Mouse (Mus musculus) right cerebral cortex, adult 2 months (tissue): Measurements from ENCODE around the gene Plekha1.
A peak's percentile ranks its signal among the peaks of the same experiment; 100 is the strongest.

Experiments used
- DNase-seq, 2 experiments: peaks; one replicate each; pipeline ENCODE4 v3.0.0; 2021 to 2022; ENCODE audit warnings: low spot score in 2 of 2

The Plekha1 gene

GRCm38 (mm10) chr7:130859926-130860325, 5.6 kb upstream of the Plekha1 start:
- DNase-seq = no peak

- DNase-seq = no peak
These were observed 4.8 kb upstream of the Plekha1 start for GRCm38 (mm10) chr7:130860721-130861142.

- no peak for DNase-seq
These were observed 3.1 kb upstream of the Plekha1 start for GRCm38 (mm10) chr7:130862501-130862900.

GRCm38 (mm10) chr7:130864711-130865110, 845 bp upstream of the Plekha1 start:
- no peak for DNase-seq

GRCm38 (mm10) chr7:130866640-130867039, 1.1 kb downstream of the Plekha1 start:
- DNase-seq = no peak

- DNase-seq = no peak
These were observed 1.7 kb downstream of the Plekha1 start for GRCm38 (mm10) chr7:130867256-130867655.

GRCm38 (mm10) chr7:130884161-130884560, 18.6 kb downstream of the Plekha1 start:
- DNase-seq = no peak

GRCm38 (mm10) chr7:130886246-130886645, 20.7 kb downstream of the Plekha1 start:
- DNase-seq = no peak

- peak; percentile 39 to 61 for DNase-seq
These were observed 22.4 kb downstream of the Plekha1 start for GRCm38 (mm10) chr7:130887946-130888345.

GRCm38 (mm10) chr7:130890871-130891270, 25.3 kb downstream of the Plekha1 start:
- no peak for DNase-seq

- DNase-seq = peak; percentile 69 to 71
These were observed 27.4 kb downstream of the Plekha1 start for GRCm38 (mm10) chr7:130892973-130893372.

GRCm38 (mm10) chr7:130894931-130895617, 29.5 kb downstream of the Plekha1 start:
- no peak for DNase-seq

GRCm38 (mm10) chr7:130895618-130895945, 30.0 kb downstream of the Plekha1 start:
- no peak for DNase-seq

- peak; percentile 37 to 45 for DNase-seq
These were observed 30.5 kb downstream of the Plekha1 start for GRCm38 (mm10) chr7:130896064-130896463.

GRCm38 (mm10) chr7:130897201-130897600, 31.6 kb downstream of the Plekha1 start:
- DNase-seq = no peak

- no peak for DNase-seq
These were observed 32.8 kb downstream of the Plekha1 start for GRCm38 (mm10) chr7:130898373-130898772.

- no peak for DNase-seq
These were observed 34.8 kb downstream of the Plekha1 start for GRCm38 (mm10) chr7:130900233-130900848.

- DNase-seq = no peak
These were observed 37.4 kb downstream of the Plekha1 start for GRCm38 (mm10) chr7:130902929-130903328.

GRCm38 (mm10) chr7:130903505-130904074, 38.0 kb downstream of the Plekha1 start:
- peak; percentile 55 to 74 for DNase-seq

GRCm38 (mm10) chr7:130904571-130905365, 39.2 kb downstream of the Plekha1 start:
- DNase-seq = no peak

- DNase-seq = no peak
These were observed 45.3 kb downstream of the Plekha1 start for GRCm38 (mm10) chr7:130910841-130911240.

GRCm38 (mm10) chr7:130914693-130915363, 49.3 kb downstream of the Plekha1 start:
- peak in 1 of 2 experiments; percentile 44 for DNase-seq
